Mouse (Mus musculus) 3T3-L1 (cell line): ENCODE results near the gene Ubac2.

Experiments
- DNase-seq: peaks from one replicate; pipeline ENCODE4 v3.0.0-alpha.2; 2015; ENCODE audit warnings: low read depth, low spot score

Ubac2 gene

GRCm38 (mm10) chr14:121922731-121923130, 44.3 kb downstream of the Ubac2 start:
- DNase-seq = no peak

DNA sequence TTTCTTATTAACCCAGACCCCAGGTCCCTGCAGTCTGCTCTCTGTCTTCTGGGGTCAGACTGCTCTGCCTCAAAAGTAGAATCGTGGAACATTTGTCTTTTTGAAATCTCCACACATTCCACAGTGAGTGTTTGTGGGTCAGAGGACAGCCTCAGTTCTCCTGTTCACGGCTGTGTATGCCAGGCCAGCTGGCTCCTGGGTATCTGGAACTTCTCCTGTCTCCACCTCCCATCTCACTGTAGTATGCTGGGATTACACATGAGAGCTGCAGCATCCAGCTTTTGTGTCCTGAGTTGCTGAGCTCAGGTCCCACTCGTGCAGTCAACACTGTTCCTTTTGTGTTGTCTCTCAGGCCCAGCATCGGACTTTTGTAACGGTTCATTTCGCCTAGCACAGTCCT, 46.5 kb downstream of the Ubac2 start:
- no peak for DNase-seq

DNA sequence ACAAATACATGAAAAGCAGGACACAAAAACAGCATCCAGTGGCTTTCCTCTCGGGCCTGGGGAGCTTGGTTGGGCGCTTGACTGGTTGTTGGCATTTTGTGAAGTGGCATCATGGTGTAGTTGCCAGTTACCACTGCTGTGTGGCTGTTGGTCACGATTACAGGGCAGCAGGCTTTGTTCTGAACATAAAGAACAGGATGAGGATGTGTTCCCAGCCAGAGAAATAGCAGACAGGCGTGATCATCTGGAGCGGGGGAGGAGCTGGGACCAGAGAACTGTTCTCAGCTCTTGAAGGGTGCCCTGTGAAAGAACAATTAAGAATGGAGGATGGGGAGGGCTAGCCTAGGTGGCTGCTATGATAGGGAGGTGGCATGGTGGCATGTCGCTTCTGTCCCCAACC, 48.5 kb downstream of the Ubac2 start:
- no peak for DNase-seq

DNA sequence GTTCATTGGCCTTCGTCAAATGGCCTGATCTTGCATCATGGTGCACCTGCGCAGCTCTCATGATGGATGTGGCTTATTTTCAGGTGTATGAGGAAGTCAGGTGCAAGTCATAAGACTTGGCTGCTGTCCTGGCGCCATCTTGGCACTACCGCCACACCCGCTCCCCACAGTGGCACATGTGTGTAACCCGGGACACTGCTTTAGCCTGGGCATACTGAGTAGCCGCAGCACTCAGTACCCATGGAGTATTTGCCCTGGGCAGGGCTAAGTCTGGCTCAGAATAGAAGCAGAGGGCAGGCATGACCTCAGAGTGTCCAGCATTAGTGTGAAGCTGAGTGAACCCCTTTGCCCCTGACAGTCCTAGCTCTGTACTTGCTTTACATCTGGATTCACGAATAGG, 49.0 kb downstream of the Ubac2 start:
- DNase-seq = no peak

GRCm38 (mm10) chr14:121928375-121929137, 50.1 kb downstream of the Ubac2 start:
- DNase-seq = peak; percentile 79

DNA sequence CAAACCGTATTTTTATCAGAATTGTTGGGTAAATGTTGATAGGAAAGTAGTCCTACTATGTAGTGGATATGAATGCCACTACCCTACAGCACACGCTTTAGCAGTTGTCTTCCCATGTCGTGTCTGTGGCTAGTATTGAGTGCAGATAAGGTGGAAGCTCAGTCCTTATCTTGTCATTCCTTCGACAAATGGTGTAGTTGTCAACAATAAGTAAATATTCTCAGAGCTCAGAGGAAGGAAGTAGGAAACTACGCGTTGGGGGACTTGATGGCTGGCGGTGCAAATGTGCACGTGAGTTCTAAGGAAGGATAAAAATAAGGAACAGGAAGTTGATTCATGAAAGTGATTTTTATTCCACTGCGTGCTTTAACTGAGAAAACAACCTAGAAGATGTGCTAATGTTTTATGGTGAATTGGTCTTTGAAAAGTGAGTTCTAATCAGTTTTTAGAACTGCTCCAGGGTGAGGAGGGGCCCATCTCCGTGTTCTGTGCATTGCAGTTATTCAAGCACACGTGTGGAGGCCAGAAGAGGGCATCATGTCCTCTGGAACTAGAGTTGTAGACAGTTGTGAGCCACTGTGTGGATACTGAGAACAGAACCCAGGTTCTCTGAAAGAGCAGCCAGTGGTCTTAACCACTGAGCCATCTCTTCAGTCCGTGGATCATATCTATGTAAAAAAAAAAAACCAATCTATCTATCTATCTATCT, 51.0 kb downstream of the Ubac2 start:
- no peak for DNase-seq

GRCm38 (mm10) chr14:121930731-121931383, 52.4 kb downstream of the Ubac2 start:
- no peak for DNase-seq

DNA sequence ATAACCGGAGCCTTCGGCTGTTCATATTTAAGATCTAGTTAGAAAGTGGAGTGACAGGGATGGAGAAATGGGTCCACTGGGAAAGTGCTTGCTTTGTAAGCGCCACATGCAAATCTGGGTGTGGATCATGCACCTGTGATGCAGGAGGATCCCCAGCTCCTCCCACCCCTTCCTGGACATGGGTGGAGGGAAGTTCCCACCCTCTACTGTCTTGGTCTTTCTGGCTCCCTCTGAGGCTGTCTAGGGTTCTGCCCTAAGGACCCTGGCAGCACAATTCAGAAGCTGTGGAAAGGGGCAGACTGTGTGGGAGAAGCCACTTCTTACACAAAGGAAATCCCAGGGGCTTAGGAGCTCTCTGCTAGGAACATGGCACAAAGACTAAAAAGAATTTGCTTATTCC, 53.2 kb downstream of the Ubac2 start:
- DNase-seq = no peak

DNA sequence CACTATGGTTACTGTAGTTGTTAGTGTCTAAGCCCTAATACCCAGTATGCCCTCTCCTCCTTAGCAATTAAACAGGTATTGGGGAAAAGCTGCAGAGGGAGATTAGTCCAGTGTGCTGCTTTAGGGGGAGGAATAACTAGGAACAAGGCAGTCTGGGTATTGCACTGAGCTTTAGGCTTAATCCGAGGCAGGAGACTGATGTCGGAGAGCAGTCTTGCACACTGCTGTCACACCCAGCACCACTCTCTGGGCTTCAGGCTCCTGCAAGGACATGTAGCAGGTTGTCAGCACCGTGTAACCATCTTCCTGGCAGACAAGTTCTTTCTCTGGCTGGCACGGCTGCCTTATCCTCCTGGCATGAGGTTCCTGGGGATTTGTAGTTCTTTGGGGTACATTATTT, 53.8 kb downstream of the Ubac2 start:
- DNase-seq = no peak

DNA sequence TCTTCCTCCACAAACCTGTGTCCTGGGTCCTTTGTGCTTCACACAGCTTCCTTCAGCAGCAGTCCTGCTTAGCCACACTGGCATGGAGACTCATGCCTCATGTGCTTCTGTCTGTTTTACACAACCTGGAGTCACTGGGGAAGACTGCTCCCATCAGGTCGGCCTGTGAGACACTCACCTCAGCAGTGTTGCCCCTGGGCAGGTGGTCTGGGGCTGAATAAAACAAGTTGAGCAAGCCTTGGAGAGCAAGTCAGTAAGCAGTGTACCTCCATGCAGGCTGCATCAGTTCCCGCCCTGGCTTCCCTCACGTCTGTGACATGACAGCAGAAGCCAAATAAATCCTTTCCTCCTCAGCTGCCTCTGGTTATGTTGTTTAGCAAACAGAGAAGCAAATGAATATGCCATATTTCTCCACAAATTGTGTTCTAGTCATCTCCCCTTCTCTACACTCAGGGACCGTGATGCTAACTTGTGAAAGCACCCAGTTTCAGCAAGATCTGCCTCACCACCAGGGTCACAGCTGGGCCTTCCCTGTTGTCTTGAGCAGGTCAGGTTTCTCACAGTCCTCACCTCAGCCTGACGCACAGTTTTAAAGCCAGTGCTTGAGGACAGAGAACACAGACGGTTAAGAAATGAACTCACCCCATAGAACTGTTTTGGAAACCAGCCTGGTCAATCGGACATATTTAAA, 55.6 kb downstream of the Ubac2 start:
- DNase-seq = no peak

- DNase-seq = no peak
These were observed 56.2 kb downstream of the Ubac2 start for GRCm38 (mm10) chr14:121934597-121934946.

- no peak for DNase-seq
These were observed 57.9 kb downstream of the Ubac2 start for GRCm38 (mm10) chr14:121936356-121936755.

DNA sequence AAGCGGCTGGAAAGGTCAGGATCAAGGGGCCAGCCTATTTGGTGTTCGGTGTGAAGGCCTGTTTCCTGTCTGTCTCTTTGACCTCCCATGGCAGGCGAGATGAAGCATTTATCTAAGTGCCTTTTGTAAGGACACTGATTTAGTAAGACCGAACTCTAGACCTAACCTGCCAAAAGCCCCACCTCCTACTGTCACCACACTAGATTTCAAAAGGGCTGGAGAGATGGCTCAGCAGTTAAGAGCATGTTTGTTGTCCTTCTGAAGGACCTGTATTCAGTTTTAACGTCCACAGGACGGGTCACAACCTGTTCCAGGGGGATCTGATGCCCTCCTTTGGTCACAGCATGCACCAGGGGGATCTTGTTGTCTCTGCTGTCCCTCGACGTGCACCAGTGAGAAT, 58.4 kb downstream of the Ubac2 start:
- DNase-seq = no peak

DNA sequence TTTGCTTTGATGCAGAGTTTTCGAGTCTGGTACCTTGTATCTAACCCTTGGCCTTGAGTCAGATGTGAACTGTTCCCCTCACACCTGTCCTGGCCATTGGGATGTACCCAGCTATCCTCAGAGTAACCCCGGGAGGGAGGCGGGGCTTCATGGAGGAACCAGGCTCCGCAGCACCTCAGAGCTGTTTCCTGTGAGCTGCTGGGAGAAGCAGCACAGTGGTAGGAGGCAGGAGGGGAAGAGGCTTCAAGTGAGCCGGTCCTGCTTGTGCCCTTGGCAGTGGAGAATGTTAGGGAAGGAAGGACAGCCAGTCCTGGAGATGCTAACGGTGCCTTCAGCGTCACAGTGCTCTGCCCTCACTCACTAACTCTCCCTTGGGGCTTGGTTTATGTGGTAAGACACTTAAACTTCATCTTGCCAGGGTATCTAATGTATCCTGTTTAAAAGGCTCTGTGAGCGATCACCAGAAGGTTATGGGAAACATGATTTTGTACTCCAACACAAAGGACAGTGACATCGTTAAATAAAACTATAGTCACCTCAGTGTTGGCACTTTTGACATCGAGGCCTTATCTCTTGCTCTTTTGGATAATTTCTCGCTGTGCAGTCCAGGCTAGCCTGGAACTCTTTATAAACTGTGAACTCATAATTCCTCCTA, 59.3 kb downstream of the Ubac2 start:
- DNase-seq = no peak

DNA sequence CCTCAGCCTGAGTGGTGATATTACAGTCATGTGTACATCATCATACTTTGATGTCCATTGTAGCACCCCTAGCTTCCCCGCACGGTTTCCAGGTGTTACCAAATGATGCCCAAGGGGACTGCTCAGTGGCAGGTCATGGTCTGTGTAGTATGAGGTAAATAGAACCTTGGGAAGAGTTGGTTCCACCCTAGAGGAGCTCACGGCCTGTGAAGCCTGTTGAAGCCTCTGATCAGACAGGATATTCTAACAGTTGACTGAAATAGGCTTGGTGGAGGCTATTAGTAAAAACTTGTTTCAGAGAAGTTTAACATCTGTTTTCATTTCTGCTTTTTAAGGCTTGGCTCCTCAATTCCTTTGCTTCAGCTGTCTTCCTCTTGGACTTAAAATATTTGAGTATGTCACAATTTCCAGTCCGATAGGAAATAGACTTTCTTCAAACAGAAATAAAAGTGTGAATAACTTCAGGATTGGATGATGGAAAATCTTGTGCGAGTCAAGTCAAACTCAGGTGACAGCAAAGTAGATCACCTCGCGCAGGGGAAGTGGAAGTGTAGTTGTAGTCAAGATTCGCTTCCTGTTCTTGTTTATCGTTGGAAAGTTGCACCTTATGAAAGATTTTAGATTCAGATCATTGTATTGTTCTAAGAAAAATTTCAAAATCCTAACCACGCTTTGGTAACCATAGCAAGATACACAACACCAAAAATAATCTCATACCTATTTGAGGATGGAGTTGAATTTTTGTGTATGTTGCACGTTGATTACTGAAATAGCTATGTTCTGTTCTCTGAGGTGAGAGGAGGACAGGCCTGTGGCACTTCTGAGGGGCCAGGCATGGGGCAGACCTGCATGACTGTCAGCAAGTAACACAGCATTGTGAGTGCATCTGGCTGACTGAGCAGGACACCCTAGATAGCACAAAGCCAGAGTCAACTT, 60.1 kb downstream of the Ubac2 start:
- no peak for DNase-seq

DNA sequence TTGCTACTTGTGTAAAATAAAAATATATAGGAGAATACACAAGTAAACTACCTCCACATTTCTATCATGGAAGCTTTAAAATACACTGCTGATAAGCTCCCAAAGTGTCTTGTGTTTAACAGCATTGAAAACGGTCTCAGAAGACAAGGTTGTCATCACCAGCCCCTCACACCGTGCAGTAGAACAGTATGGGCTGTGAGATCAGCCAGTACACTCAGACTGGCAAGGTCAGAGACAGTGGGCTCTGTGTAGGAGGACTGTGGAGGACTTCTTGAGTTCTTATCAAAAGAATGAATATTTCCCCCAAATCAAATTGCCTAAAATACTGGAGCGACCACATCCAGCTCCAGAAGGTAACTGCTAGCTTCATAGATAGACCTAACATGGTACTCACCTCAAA, 61.2 kb downstream of the Ubac2 start:
- no peak for DNase-seq

- no peak for DNase-seq
These were observed 67.7 kb downstream of the Ubac2 start for GRCm38 (mm10) chr14:121946131-121946530.

DNA sequence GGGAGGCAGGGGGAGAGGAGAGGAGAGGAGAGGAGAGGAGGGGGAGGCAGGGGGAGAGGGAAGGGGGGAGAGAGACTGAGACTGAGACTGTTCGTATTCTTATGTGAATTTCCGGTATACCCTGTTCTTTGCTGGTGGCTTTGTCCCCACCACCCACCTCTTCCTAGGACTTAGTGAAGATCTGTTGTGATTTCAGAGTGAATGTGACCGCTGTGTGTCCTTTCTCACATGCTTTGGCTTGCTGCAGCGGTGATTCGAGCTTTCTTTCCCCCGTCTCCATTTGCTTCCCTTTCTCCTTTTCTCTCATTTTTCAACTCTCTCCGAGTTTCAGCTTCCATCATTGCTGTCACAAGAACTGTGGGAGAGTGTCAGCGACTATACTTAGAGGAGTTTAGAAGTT, 68.3 kb downstream of the Ubac2 start:
- DNase-seq = no peak

DNA sequence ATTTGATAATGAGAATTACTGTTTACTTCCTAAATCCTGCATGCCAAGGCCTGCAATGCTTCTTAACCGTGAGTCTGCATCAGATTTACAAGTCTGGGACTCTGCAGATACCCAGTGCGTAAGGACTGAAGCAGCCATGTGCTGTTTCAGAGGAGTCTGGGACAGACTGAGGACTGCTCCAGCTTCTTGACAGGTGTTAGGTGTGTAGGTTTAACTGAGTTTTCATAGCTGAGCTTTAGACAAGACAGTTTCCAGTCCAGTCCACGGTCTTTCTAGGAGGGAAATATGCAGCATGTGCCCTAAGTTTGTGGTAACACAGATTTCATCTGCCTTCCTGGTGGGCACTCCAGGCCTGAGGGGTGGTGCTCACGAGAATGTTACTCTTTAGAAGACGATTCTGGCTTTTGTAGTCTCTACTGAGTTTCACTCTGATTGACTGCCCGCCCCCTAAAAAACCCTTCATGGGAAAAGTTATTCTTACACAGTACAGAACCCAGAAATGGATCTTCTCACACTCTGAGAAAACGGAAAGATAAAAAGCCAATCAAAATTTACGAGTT, 68.9 kb downstream of the Ubac2 start:
- no peak for DNase-seq

DNA sequence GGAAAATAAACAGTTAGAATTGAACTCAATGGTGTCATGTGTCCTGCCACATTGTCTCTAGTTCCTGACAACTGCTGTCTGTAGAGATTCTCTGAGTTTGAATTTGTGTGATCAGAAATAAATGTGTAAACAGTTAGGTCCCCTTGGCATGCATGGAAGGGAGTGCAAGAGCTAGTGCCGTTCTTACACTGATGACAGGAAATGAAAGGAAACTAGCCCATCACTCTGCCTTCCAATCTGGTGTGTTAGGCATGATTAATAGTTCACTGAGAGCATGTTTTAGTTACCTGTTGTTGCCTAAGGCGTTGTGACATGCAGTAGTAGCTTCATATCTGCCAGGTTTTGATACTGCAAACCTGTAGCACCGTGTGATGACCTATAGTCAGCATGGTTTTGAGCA, 69.5 kb downstream of the Ubac2 start:
- DNase-seq = no peak
